Mouse (Mus musculus) spleen, postnatal 36 days (tissue): ENCODE measurements around the gene AC129217.1.
"Not testable (repeated sequence)": the region's sequence is repeated elsewhere in the genome, so short reads cannot be mapped to it uniquely, and the experiment has no call there.

Experiments
- DNase-seq, 2 experiments: peaks; one replicate each; pipeline ENCODE4 v3.0.0; 2022; ENCODE audit warnings: low spot score in 2 of 2, mixed read lengths in 1 of 2

AC129217.1 gene

GRCm38 (mm10) chr19:8830664-8831063 lies 1.1 kb downstream of the AC129217.1 start:
- DNase-seq, result no peak

- no peak for DNase-seq
Observed at GRCm38 (mm10) chr19:8831262-8831661, 1.7 kb downstream of the AC129217.1 start.

GRCm38 (mm10) chr19:8832971-8833370 lies 3.4 kb downstream of the AC129217.1 start:
- DNase-seq, result no peak

GRCm38 (mm10) chr19:8836327-8836726 lies 6.8 kb downstream of the AC129217.1 start:
- DNase-seq, result not testable (repeated sequence)

- peak; percentile 75 to 79 for DNase-seq
Observed at GRCm38 (mm10) chr19:8837251-8837791, 7.7 kb downstream of the AC129217.1 start, which contains the start of gene Bscl2. Bscl2 (plus strand) TSS chr19:8837467.

- peak in 1 of 2 experiments; percentile 17 for DNase-seq
Observed at GRCm38 (mm10) chr19:8838041-8838730, 8.6 kb downstream of the AC129217.1 start.

- no peak for DNase-seq
Observed at GRCm38 (mm10) chr19:8839103-8839907, 9.7 kb downstream of the AC129217.1 start, which contains the start of gene Gng3. Gng3 (minus strand) TSS chr19:8839194.

GRCm38 (mm10) chr19:8839908-8840791 lies 10.6 kb downstream of the AC129217.1 start:
- DNase-seq, result peak; percentile 79 to 83

- no peak for DNase-seq
Observed at GRCm38 (mm10) chr19:8841012-8841411, 11.4 kb downstream of the AC129217.1 start.

- no peak for DNase-seq
Observed at GRCm38 (mm10) chr19:8842961-8843360, 13.4 kb downstream of the AC129217.1 start.

- DNase-seq, result peak; percentile 63 to 79
Observed at GRCm38 (mm10) chr19:8844371-8845129, 15.0 kb downstream of the AC129217.1 start.

GRCm38 (mm10) chr19:8848356-8848755 lies 18.8 kb downstream of the AC129217.1 start:
- DNase-seq, result no peak

GRCm38 (mm10) chr19:8850402-8850901 lies 20.9 kb downstream of the AC129217.1 start, which contains the start of gene Lrrn4cl:
Lrrn4cl (plus strand) TSS chr19:8850768.
- no peak for DNase-seq

GRCm38 (mm10) chr19:8851639-8852038 lies 22.1 kb downstream of the AC129217.1 start:
- no peak for DNase-seq

GRCm38 (mm10) chr19:8852236-8852928 lies 22.8 kb downstream of the AC129217.1 start:
- no peak for DNase-seq

GRCm38 (mm10) chr19:8853117-8853516 lies 23.5 kb downstream of the AC129217.1 start:
- DNase-seq, result no peak

GRCm38 (mm10) chr19:8857689-8858088 lies 28.1 kb downstream of the AC129217.1 start:
- peak in 1 of 2 experiments; percentile 46 for DNase-seq

GRCm38 (mm10) chr19:8859018-8859417 lies 29.4 kb downstream of the AC129217.1 start:
- peak; percentile 43 to 56 for DNase-seq

- DNase-seq, result no peak
Observed at GRCm38 (mm10) chr19:8864265-8864664, 34.7 kb downstream of the AC129217.1 start.

- DNase-seq, result not testable (repeated sequence)
Observed at GRCm38 (mm10) chr19:8870381-8870780, 40.8 kb downstream of the AC129217.1 start.
